Mouse (Mus musculus): ENCODE measurements around the gene Nfam1. TPM values are rescaled to one million over a fixed set of nuclear protein-coding genes. Genes with fewer than 3 reads are reported as not detected.

The Nfam1 gene
- polyA plus RNA-seq, 1 experiment from 2014 or later = 10.4 TPM

DNA sequence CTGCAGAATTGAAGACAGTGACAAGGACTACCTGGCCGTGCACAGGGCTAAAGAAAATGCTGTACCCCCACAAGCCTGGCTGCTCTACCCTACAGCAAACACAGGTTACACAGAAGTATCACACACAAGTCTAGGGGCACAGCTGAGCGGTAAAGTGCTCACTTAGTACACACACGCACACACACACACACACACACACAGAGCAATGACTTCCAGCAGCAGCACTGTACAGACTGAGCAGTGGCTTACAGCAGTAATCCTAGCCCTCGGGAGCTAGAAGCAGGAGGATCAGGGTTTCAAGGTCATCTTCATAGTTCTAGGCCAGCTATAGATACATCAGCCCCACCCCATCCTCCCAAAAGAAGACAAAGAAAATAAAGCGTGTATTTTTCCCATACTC is 79.1 kb downstream of the Nfam1 start:
- H3K9ac ChIP-seq (replicated peaks) = no peak overlapping the region
- peaks cover 5% of the 10 kb centered on the region for H3K27me3 ChIP-seq (ENCODE audit: insufficient read depth, low read length)
- no peaks in the 10 kb centered on the region for H3K36me3 ChIP-seq (replicated peaks; ENCODE audit: insufficient read depth, low read length)
- H3K4me3 ChIP-seq (ENCODE audit: low read depth, low read length) = no peak overlapping the region
- TF ChIP-seq CTCF (IDR thresholded peaks at IDR 0.05; ENCODE audit: low read depth) (no peak), EP300 (IDR thresholded peaks at IDR 0.05; ENCODE audit: low read depth) (no peak)
- H3K27ac ChIP-seq (ENCODE audit: low read depth) = no peak overlapping the region
- no peak for DNase-seq
- 70% methylated on average over 5 of the region's 5 CpGs for WGBS (ENCODE audit: insufficient replicate concordance)
- no peak overlapping the region for H3K4me2 ChIP-seq (ENCODE audit: low read depth, low read length)
- no peak for ATAC-seq
- no peaks in the 10 kb centered on the region for H3K9me3 ChIP-seq (ENCODE audit: low read length)
- no peaks in the 10 kb centered on the region for H3K4me1 ChIP-seq (ENCODE audit: insufficient read depth)

- Histone ChIP-seq H3K9ac (replicated peaks) (no peak overlapping the region), H3K4me1 (ENCODE audit: insufficient read depth) (no peaks in the 10 kb centered on the region), H3K27me3 (ENCODE audit: insufficient read depth, low read length) (peaks cover 4% of the 10 kb centered on the region), H3K4me3 (ENCODE audit: low read depth, low read length) (no peak overlapping the region), H3K9me3 (ENCODE audit: low read length) (no peaks in the 10 kb centered on the region), H3K27ac (ENCODE audit: low read depth) (no peak overlapping the region), H3K36me3 (replicated peaks; ENCODE audit: insufficient read depth, low read length) (no peaks in the 10 kb centered on the region), H3K4me2 (ENCODE audit: low read depth, low read length) (no peak overlapping the region)
- TF ChIP-seq EP300 (IDR thresholded peaks at IDR 0.05; ENCODE audit: low read depth) (no peak), CTCF (IDR thresholded peaks at IDR 0.05; ENCODE audit: low read depth) (no peak)
- 48% methylated on average over 4 of the region's 4 CpGs for WGBS (ENCODE audit: insufficient replicate concordance)
- ATAC-seq = no peak
- no peak for DNase-seq
Observed at GRCm38 (mm10) chr15:82953096-82953495, 80.0 kb downstream of the Nfam1 start.

DNA sequence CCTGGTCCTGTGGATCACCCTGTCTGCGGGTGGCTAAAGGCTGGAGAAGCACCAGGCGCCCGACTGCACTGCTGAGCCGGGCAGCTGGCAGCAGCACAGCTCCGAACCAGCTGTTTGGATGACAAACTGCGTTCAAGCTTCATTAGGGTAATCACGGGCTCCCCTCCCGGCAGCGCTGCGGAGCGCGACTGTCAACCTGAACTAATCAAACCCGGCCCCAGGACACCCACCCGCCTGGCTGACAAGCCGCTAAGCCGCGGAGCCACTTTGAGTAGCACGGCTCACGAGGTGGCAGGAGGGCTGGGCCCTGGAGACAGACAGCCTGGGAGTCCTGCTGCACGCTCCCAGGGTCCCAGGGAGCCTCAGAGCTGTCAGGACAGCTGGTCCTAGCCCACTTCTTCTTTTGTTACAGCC is 80.8 kb downstream of the Nfam1 start:
- Histone ChIP-seq H3K4me2 (ENCODE audit: low read depth, low read length) (no peak overlapping the region), H3K4me3 (ENCODE audit: low read depth, low read length) (no peak overlapping the region), H3K4me1 (ENCODE audit: insufficient read depth) (no peaks in the 10 kb centered on the region), H3K27ac (ENCODE audit: low read depth) (no peak overlapping the region), H3K9ac (replicated peaks) (no peak overlapping the region), H3K36me3 (replicated peaks; ENCODE audit: insufficient read depth, low read length) (no peaks in the 10 kb centered on the region), H3K9me3 (ENCODE audit: low read length) (no peaks in the 10 kb centered on the region), H3K27me3 (ENCODE audit: insufficient read depth, low read length) (peaks cover 4% of the 10 kb centered on the region)
- no peak for TF ChIP-seq CTCF (IDR thresholded peaks at IDR 0.05; ENCODE audit: low read depth)
- no peak for TF ChIP-seq EP300 (IDR thresholded peaks at IDR 0.05; ENCODE audit: low read depth)
- ATAC-seq (no peak), DNase-seq (no peak)
- 10% methylated on average over 20 of the region's 20 CpGs for WGBS (ENCODE audit: insufficient replicate concordance)

DNA sequence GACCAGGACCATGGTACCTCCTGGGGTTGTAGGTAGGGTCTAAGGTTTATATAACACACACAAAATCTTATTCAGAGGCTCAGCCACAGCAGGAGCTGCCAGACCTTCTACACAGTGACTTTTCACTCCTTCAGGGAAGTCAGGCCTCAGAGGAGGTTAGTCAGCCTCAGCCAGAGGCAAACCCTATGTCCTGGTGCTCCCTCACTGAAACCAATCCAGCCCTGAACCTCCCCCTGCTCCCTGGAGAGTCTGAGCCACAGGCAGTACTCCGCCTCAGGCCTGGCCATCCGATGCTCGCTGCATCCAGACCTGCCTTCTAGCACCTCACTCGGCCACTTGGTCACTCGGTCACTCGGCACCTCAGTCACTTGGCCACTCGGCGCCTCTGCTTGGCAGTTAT is 82.9 kb downstream of the Nfam1 start:
- TF ChIP-seq EP300 (IDR thresholded peaks at IDR 0.05; ENCODE audit: low read depth) (no peak), CTCF (IDR thresholded peaks at IDR 0.05; ENCODE audit: low read depth) (no peak)
- H3K36me3 ChIP-seq (replicated peaks; ENCODE audit: insufficient read depth, low read length) = no peaks in the 10 kb centered on the region
- H3K27me3 ChIP-seq (ENCODE audit: insufficient read depth, low read length) = peaks cover 4% of the 10 kb centered on the region
- H3K4me1 ChIP-seq (ENCODE audit: insufficient read depth) = no peaks in the 10 kb centered on the region
- H3K4me2 ChIP-seq (ENCODE audit: low read depth, low read length) = no peak overlapping the region
- H3K9ac ChIP-seq (replicated peaks) = no peak overlapping the region
- DNase-seq (no peak), ATAC-seq (no peak)
- no peak overlapping the region for H3K4me3 ChIP-seq (ENCODE audit: low read depth, low read length)
- 70% methylated on average over 8 of the region's 8 CpGs for WGBS (ENCODE audit: insufficient replicate concordance)
- no peak overlapping the region for H3K27ac ChIP-seq (ENCODE audit: low read depth)
- no peaks in the 10 kb centered on the region for H3K9me3 ChIP-seq (ENCODE audit: low read length)

GRCm38 (mm10) chr15:82947431-82947830 is 85.7 kb downstream of the Nfam1 start:
- WGBS (ENCODE audit: insufficient replicate concordance) = 53% methylated on average over 5 of the region's 5 CpGs
- peaks cover 4% of the 10 kb centered on the region for H3K27me3 ChIP-seq (ENCODE audit: insufficient read depth, low read length)

GRCm38 (mm10) chr15:82944479-82945195 is 88.5 kb downstream of the Nfam1 start:
- DNase-seq (no peak), ATAC-seq (no peak)
- Histone ChIP-seq H3K4me3 (ENCODE audit: low read depth, low read length) (no peak overlapping the region), H3K36me3 (replicated peaks; ENCODE audit: insufficient read depth, low read length) (no peaks in the 10 kb centered on the region), H3K9me3 (ENCODE audit: low read length) (no peaks in the 10 kb centered on the region), H3K27ac (ENCODE audit: low read depth) (no peak overlapping the region), H3K27me3 (ENCODE audit: insufficient read depth, low read length) (no peaks in the 10 kb centered on the region), H3K4me2 (ENCODE audit: low read depth, low read length) (no peak overlapping the region), H3K4me1 (ENCODE audit: insufficient read depth) (no peaks in the 10 kb centered on the region), H3K9ac (replicated peaks) (no peak overlapping the region)
- 66% methylated on average over 9 of the region's 9 CpGs for WGBS (ENCODE audit: insufficient replicate concordance)
- TF ChIP-seq CTCF (IDR thresholded peaks at IDR 0.05; ENCODE audit: low read depth) (no peak), EP300 (IDR thresholded peaks at IDR 0.05; ENCODE audit: low read depth) (no peak)

More at GRCm38 (mm10) chr15:82947431-82947830, 85.7 kb downstream of the Nfam1 start:
- DNase-seq (no peak), ATAC-seq (no peak)
- H3K4me2 ChIP-seq (ENCODE audit: low read depth, low read length) = no peak overlapping the region
- no peak overlapping the region for H3K27ac ChIP-seq (ENCODE audit: low read depth)
- TF ChIP-seq EP300 (IDR thresholded peaks at IDR 0.05; ENCODE audit: low read depth) (no peak), CTCF (IDR thresholded peaks at IDR 0.05; ENCODE audit: low read depth) (no peak)
- no peaks in the 10 kb centered on the region for H3K36me3 ChIP-seq (replicated peaks; ENCODE audit: insufficient read depth, low read length)
- H3K4me3 ChIP-seq (ENCODE audit: low read depth, low read length) = no peak overlapping the region
- H3K9me3 ChIP-seq (ENCODE audit: low read length) = no peaks in the 10 kb centered on the region
- H3K9ac ChIP-seq (replicated peaks) = no peak overlapping the region
- H3K4me1 ChIP-seq (ENCODE audit: insufficient read depth) = no peaks in the 10 kb centered on the region

Small RNA genes within 50 kb of the gene (microRNA-seq; reads per million reads assigned to microRNA genes)
- 2.0 reads per million for gene Mir3080

Other genes starting within 250 kb of the Nfam1 start
- 615 and 644 TPM in 2 replicates for gene Cyp2d26, start 239.0 kb downstream of the Nfam1 start, polyA plus RNA-seq (2015; fragmentation: Nextera tagmentation; extraction: Ambion mirVana)
- gene Tcf20, start 45.4 kb downstream of the Nfam1 start, polyA plus RNA-seq (2015; fragmentation: Nextera tagmentation; extraction: Ambion mirVana) = 1.6 and 1.8 TPM in 2 replicates
- gene Serhl, start 56.2 kb upstream of the Nfam1 start, polyA plus RNA-seq (2015; fragmentation: Nextera tagmentation; extraction: Ambion mirVana) = 24.2 and 24.3 TPM in 2 replicates
- 15.2 and 16.0 TPM in 2 replicates for gene Rrp7a, start 89.5 kb upstream of the Nfam1 start, polyA plus RNA-seq (2015; fragmentation: Nextera tagmentation; extraction: Ambion mirVana)
- 30.2 and 32.5 TPM in 2 replicates for gene Poldip3, start 116.1 kb upstream of the Nfam1 start, polyA plus RNA-seq (2015; fragmentation: Nextera tagmentation; extraction: Ambion mirVana)
- 89.1 and 94.2 TPM in 2 replicates for gene Cyb5r3, start 139.3 kb upstream of the Nfam1 start, polyA plus RNA-seq (2015; fragmentation: Nextera tagmentation; extraction: Ambion mirVana)
- 0.13 and 0.25 TPM in 2 replicates for gene A4galt, start 218.5 kb upstream of the Nfam1 start, polyA plus RNA-seq (2015; fragmentation: Nextera tagmentation; extraction: Ambion mirVana)